Mouse (Mus musculus) olfactory bulb, adult 2 months (tissue): ENCODE results near the gene Man2b2.

ENCODE experiments used
- CTCF ChIP-seq: fragments of 200-500 bp; IDR thresholded peaks from 2 replicates; pipeline ENCODE4 v1.5.1; 2012; ENCODE audit warnings: low read depth, mild to moderate bottlenecking, low read length, moderate library complexity; ENCODE audit not compliant: insufficient read depth
- POLR2A ChIP-seq: fragments of 200-500 bp; IDR thresholded peaks from 2 replicates; pipeline ENCODE4 v1.6.1; 2012; ENCODE audit warnings: mild to moderate bottlenecking, low read depth, low read length, moderate library complexity; ENCODE audit not compliant: insufficient read depth

- no peak for TF ChIP-seq POLR2A
- TF ChIP-seq CTCF, result no peak
Observed at GRCm38 (mm10) chr5:36769603-36770002, 60.9 kb downstream of the Man2b2 start.
